Mouse (Mus musculus) C2C12 (cell line): ENCODE measurements around the gene Gtf3c6.
A peak's percentile ranks its signal among the peaks of the same experiment; 100 is the strongest.

ENCODE experiments used
- CEBPB ChIP-seq: IDR thresholded peaks from one replicate; pipeline ENCODE4 v1.6.1; 2011; ENCODE audit warnings: low read depth, mild to moderate bottlenecking, control low read depth, moderate library complexity
- CTCF ChIP-seq: IDR thresholded peaks from one replicate; pipeline ENCODE4 v1.5.1; 2011; ENCODE audit not compliant: control insufficient read depth, insufficient read depth, insufficient read length

DNA sequence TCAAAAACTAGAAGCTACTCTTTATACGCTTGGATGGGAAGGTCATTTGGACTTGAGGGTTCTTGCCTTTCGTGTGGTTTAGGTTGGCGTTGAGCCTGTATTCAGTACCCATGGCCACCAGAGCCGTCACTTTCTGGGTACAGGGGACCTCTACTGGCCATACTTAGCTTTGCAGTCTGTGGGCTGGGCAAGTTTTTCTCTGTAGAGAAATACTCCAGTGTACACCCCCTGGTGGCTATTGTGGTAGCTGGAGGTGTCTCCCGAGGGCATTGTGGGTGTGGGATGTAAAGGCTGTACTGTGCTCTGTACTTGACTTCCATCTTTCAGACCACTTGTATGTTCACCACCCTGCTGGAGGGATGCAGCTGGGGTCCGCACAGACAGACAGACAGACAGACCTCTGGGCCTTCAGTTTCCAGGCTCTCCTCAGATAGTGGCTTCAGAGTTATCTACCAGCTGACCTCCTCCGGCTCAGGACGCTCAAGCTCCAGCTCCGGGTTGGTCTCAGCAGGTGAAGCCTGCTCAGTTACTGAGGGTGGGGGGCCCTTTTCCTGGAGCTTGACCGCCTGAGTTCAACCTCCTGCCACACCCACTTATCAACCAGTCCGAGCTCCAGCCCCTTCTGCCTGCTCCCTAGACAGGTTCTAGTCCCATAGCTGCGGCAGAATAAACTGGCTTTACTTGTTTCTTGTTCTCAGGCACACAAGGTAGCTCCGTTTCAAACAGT, 45.3 kb downstream of the Gtf3c6 start:
- peak; percentile 84 for TF ChIP-seq CTCF
- TF ChIP-seq CEBPB, result no peak
